Mouse (Mus musculus) mouse embryonic stem cell (cell line): ENCODE data around the gene Abhd11.

ENCODE experiments used
- in situ Hi-C, 2 experiments: fragments of 300-500 bp; cut with MboI; formaldehyde crosslinking; loops; 1 replicate in 1 of 2; 3 replicates in 1 of 2; pipeline ENCODE4 v1.14.3; 2019 to 2020; ENCODE audit warnings: low sequenced_read_pairs in 2 of 2, low pct_unique_long_range_greater_than_20kb in 1 of 2, mixed read lengths in 1 of 2; ENCODE audit not compliant: unreplicated experiment in 1 of 2

Gene Abhd11

GRCm38 (mm10) chr5:134983111-134983510, 25.8 kb upstream of the Abhd11 start:
- in situ Hi-C loops: no loop called here

- in situ Hi-C loops: no loop called here
Observed at GRCm38 (mm10) chr5:134983771-134984170, 25.2 kb upstream of the Abhd11 start.

- in situ Hi-C loops: no loop called here
Observed at GRCm38 (mm10) chr5:134985633-134986297, 23.2 kb upstream of the Abhd11 start, which contains the start of gene Cldn3. TSS of gene Cldn3 (plus strand) at chr5:134986214.

GRCm38 (mm10) chr5:134986298-134987268, 22.4 kb upstream of the Abhd11 start:
- in situ Hi-C loops: no loop called here

- in situ Hi-C loops: no loop called here
Observed at GRCm38 (mm10) chr5:134989166-134989565, 19.8 kb upstream of the Abhd11 start.

- in situ Hi-C loops: no loop called here
Observed at GRCm38 (mm10) chr5:134989741-134990140, 19.2 kb upstream of the Abhd11 start.

GRCm38 (mm10) chr5:134992566-134992965, 16.4 kb upstream of the Abhd11 start:
- in situ Hi-C loops: no loop called here

- in situ Hi-C loops: no loop called here
Observed at GRCm38 (mm10) chr5:134998359-134998758, 10.6 kb upstream of the Abhd11 start.

GRCm38 (mm10) chr5:134999797-135000196, 9.2 kb upstream of the Abhd11 start:
- in situ Hi-C loops: no loop called here

GRCm38 (mm10) chr5:135000751-135001150, 8.2 kb upstream of the Abhd11 start:
- in situ Hi-C loops: no loop called here

- in situ Hi-C loops: no loop called here
Observed at GRCm38 (mm10) chr5:135001309-135001708, 7.6 kb upstream of the Abhd11 start.

GRCm38 (mm10) chr5:135002151-135002550, 6.8 kb upstream of the Abhd11 start:
- in situ Hi-C loops: no loop called here

- in situ Hi-C loops: no loop called here
Observed at GRCm38 (mm10) chr5:135007802-135008571, 965 bp upstream of the Abhd11 start.

GRCm38 (mm10) chr5:135009590-135010319, 803 bp downstream of the Abhd11 start:
- in situ Hi-C loops: no loop called here

- in situ Hi-C loops: no loop called here
Observed at GRCm38 (mm10) chr5:135010320-135010709, 1.4 kb downstream of the Abhd11 start.

GRCm38 (mm10) chr5:135010841-135011743, 2.1 kb downstream of the Abhd11 start:
- in situ Hi-C loops: no loop called here

GRCm38 (mm10) chr5:135011809-135012613, 3.1 kb downstream of the Abhd11 start:
- in situ Hi-C loops: no loop called here
